Mouse (Mus musculus) kidney, embryonic 14.5 days (tissue): ENCODE results near the gene Ubxn11. TPM values are rescaled to one million over a fixed set of nuclear protein-coding genes. Genes with fewer than 3 reads are reported as not detected.
"Not testable (repeated sequence)": the region's sequence is repeated elsewhere in the genome, so short reads cannot be mapped to it uniquely, and the experiment has no call there.

ENCODE experiments used
- ATAC-seq: fragments of 200-750 bp; cut with Nextera tagmentation; 2 replicates; pipeline ENCODE4 v1.8.0; 2017; ENCODE audit warnings: moderate number of reproducible peaks, mild to moderate bottlenecking, moderate TSS enrichment, moderate library complexity; ENCODE audit not compliant: low FRiP score, low TSS enrichment
- H3K27ac ChIP-seq: fragments of 300-500 bp; sonication (generic); 2 replicates; pipeline ENCODE4 v1.5.1; 2014; ENCODE audit warnings: low read depth, mild to moderate bottlenecking, low read length, moderate library complexity, mixed read lengths
- H3K27me3 ChIP-seq: fragments of 300-500 bp; sonication (generic); 2 replicates; pipeline ENCODE4 v1.6.1; 2014; ENCODE audit warnings: mild to moderate bottlenecking, low read length; ENCODE audit not compliant: control insufficient read depth, insufficient read depth
- H3K36me3 ChIP-seq: fragments of 300-500 bp; sonication (generic); 2 replicates; pipeline ENCODE4 v1.6.1; 2014; ENCODE audit warnings: low read length, mixed read lengths; ENCODE audit not compliant: control insufficient read depth, insufficient read depth
- H3K4me1 ChIP-seq: fragments of 300-500 bp; sonication (generic); 2 replicates; pipeline ENCODE4 v1.6.1; 2014; ENCODE audit warnings: low read length, mixed read lengths; ENCODE audit not compliant: control insufficient read depth, insufficient read depth
- H3K4me2 ChIP-seq: fragments of 300-500 bp; sonication (generic); replicated peaks from 2 replicates; pipeline ENCODE4 v1.6.1; 2014; ENCODE audit warnings: low read depth, mild to moderate bottlenecking, low read length
- H3K4me3 ChIP-seq: fragments of 300-500 bp; sonication (generic); 2 replicates; pipeline ENCODE4 v1.5.1; 2014; ENCODE audit warnings: mild to moderate bottlenecking, low read length
- H3K9ac ChIP-seq: fragments of 300-500 bp; sonication (generic); 2 replicates; pipeline ENCODE4 v1.6.1; 2014; ENCODE audit warnings: low read depth, mild to moderate bottlenecking, low read length, moderate library complexity
- H3K9me3 ChIP-seq: fragments of 300-500 bp; sonication (generic); 2 replicates; pipeline ENCODE4 v1.6.1; 2016; ENCODE audit warnings: low read length; ENCODE audit not compliant: control insufficient read depth
- WGBS: fragments of 180-500 bp; shearing (Covaris S2); extraction: QIAGEN DNeasy Blood & Tissue Kit; methylation state at CpG from one replicate; pipeline ENCODE4 v1.1.7; 2014; 5-methylcytosine and 5-hydroxymethylcytosine counted together
- polyA plus RNA-seq: library from polyadenylated mRNA; unstranded; fragments of >200 nt; fragmentation: Nextera tagmentation; extraction: Ambion mirVana; gene quantifications from 2 replicates; pipeline ENCODE4 v1.2.1, GENCODE M21; 2014

Gene Ubxn11
- polyA plus RNA-seq, 1 experiment from 2014 or later, result 9.3 TPM

GRCm38 (mm10) chr4:134136280-134136926, 34.0 kb downstream of the Ubxn11 start:
- Histone ChIP-seq H3K4me1 (peaks cover 6% of the 10 kb centered on the region; the same call in 1 of the 2 replicates), H3K4me2 (no peak overlapping the region), H3K9ac (no peak overlapping the region), H3K9me3 (no peaks in the 10 kb centered on the region), H3K27me3 (no peaks in the 10 kb centered on the region), H3K4me3 (no peak overlapping the region), H3K27ac (peak overlapping the region; percentile 30; the same call in 1 of the 2 replicates), H3K36me3 (peaks cover 3% of the 10 kb centered on the region; the same call in 1 of the 2 replicates)
- WGBS, result 37% methylated on average over 3 of the region's 3 CpGs
- ATAC-seq, result no peak

DNA sequence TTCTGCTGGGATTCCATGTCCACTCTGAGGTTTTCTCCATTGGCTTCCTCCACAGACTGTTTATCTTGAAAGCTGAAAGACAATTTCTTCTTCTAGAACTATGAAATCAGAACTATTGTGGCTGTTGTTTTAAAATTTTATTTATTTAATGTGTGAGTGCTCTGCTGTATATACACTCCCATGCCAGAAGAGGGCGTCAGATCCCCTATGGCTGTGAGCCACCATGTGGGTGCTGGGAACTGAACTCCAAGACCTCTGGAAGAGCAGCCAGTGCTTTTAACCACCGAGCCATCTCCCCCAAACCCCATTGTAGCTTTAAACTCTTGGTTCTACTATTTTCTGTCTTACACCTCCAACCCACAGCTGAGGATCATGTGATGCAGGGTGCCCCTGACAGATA, 36.5 kb downstream of the Ubxn11 start:
- Histone ChIP-seq H3K4me3 (no peak overlapping the region), H3K36me3 (no peaks in the 10 kb centered on the region), H3K4me2 (no peak overlapping the region), H3K4me1 (peaks cover 6% of the 10 kb centered on the region; the same call in 1 of the 2 replicates), H3K9ac (no peak overlapping the region), H3K9me3 (no peaks in the 10 kb centered on the region), H3K27me3 (no peaks in the 10 kb centered on the region), H3K27ac (no peak overlapping the region)
- WGBS, result 93% methylated on average over 2 of the region's 2 CpGs
- ATAC-seq, result no peak

DNA sequence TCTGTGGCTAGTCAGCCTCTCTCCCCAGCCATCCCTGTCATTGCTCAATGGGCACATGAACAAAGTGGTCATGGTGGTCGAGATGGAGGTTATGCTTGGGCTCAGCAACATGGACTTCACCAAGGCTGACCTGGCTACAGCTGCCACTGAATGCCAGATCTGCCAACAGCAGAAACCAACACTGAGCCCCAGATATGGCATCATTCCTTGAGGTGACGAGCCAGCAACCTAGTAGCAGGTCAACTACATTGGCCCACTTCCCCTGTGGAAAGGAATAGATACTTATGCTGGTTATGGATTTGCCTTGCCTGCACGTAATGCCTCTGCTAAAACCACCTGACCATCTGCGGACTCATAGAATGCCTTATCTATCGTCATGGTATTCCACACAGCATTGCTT, 41.9 kb downstream of the Ubxn11 start:
- not testable (repeated sequence) for H3K9ac ChIP-seq, H3K27ac ChIP-seq, H3K9me3 ChIP-seq, H3K27me3 ChIP-seq, H3K4me3 ChIP-seq, H3K4me2 ChIP-seq, H3K4me1 ChIP-seq, ATAC-seq
- H3K36me3 ChIP-seq, result peaks cover 18% of the 10 kb centered on the region; the same call in 1 of the 2 replicates
- 94% methylated on average over 5 of the region's 5 CpGs for WGBS

DNA sequence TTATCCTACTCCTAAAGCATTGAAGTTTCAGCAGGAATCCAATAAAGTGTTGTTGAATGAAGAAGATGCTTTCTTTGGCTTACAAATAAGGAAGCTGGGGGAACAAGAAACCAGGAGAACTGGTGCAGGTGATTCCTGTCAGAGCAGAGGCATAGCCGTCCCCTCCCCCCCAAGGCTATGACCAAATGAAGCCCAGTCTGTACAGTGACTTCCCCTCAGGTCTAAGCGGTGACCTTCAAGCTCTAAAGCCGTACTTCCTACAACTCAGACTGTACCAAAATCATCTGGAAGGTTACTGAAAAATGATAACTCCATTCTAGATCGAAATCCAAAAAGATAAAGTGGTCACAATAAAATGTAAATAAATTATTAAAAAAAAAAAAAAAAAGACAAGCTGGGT, 47.0 kb downstream of the Ubxn11 start:
- H3K27me3 ChIP-seq, result no peaks in the 10 kb centered on the region
- WGBS, result 95% methylated on average over 4 of the region's 4 CpGs
- H3K36me3 ChIP-seq, result peaks cover 46% of the 10 kb centered on the region
- no peak overlapping the region for H3K4me2 ChIP-seq
- no peak overlapping the region for H3K9ac ChIP-seq
- no peak overlapping the region for H3K27ac ChIP-seq
- no peak overlapping the region for H3K4me3 ChIP-seq
- H3K9me3 ChIP-seq, result no peaks in the 10 kb centered on the region
- no peak for ATAC-seq
- H3K4me1 ChIP-seq, result no peaks in the 10 kb centered on the region

DNA sequence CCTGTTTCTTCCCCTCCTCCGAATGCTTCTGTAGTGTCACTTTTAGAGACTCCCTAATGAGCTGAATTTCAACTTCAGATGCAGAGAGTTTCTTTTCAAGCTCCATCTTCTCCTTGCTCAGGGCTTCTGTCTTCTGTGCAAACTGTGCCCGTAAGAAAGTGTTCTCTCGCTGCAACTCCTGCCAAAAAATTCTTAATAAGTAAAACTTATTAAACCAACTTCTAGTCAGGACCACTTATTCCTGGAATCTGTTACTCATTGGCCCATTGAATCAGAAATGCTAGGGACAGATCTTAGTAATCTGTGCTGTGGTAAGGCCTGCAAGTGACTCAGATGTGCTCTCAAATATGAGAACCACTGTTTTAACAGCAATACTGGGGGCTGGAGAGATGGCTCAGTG, 49.7 kb downstream of the Ubxn11 start:
- no peaks in the 10 kb centered on the region for H3K4me1 ChIP-seq
- H3K9ac ChIP-seq, result no peak overlapping the region
- H3K36me3 ChIP-seq, result peaks cover 50% of the 10 kb centered on the region
- H3K9me3 ChIP-seq, result no peaks in the 10 kb centered on the region
- ATAC-seq, result no peak
- no peaks in the 10 kb centered on the region for H3K27me3 ChIP-seq
- H3K4me3 ChIP-seq, result no peak overlapping the region
- no peak overlapping the region for H3K4me2 ChIP-seq
- no peak overlapping the region for H3K27ac ChIP-seq
- WGBS, result 80% methylated on average over 3 of the region's 3 CpGs

DNA sequence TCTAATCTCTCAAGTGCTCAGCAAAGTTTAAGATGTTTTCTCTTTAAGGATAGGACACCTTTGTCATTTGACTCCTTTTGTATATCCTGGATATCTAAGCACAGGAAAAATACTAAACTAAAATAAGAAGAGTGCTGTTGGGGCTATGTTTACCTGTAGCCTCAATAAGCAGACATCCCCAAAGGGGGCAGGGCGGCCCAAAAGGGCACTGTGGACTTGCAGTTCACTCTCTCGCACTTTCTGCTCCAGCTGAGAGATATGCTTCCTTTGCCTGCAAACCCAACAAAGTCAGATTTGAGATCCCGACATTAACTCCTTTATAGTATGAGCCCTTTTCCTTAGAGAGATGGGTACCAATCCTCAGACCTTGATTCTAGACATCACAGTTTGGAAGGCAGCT, 51.3 kb downstream of the Ubxn11 start:
- Histone ChIP-seq H3K4me2 (no peak overlapping the region), H3K36me3 (peaks cover 36% of the 10 kb centered on the region), H3K9ac (no peak overlapping the region), H3K4me3 (no peak overlapping the region), H3K27ac (no peak overlapping the region), H3K4me1 (no peaks in the 10 kb centered on the region), H3K9me3 (no peaks in the 10 kb centered on the region), H3K27me3 (no peaks in the 10 kb centered on the region)
- no peak for ATAC-seq
- WGBS, result 92% methylated on average over 3 of the region's 3 CpGs

DNA sequence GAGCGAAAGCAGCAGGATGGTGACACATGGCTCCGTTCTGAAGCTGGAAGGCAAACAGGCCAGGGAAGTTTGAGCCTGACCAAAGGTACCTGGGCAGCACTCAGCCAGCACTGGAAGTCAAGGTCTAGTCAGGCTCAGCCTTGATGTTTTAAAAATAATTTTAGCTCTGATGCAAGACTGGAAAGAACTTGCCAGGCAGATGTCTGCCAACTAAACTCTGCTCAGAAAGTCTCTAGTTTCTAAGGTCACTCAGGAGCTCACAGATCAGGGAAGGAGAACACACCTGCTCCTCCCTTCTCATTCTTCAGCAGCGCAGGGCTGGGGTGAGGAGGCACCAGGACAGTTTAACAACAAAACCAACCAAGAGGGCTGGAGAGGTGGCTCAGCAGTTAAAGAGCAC, 52.0 kb downstream of the Ubxn11 start:
- no peak for ATAC-seq
- Histone ChIP-seq H3K36me3 (peaks cover 32% of the 10 kb centered on the region), H3K27ac (no peak overlapping the region), H3K4me3 (no peak overlapping the region), H3K27me3 (no peaks in the 10 kb centered on the region), H3K4me1 (no peaks in the 10 kb centered on the region), H3K9me3 (no peaks in the 10 kb centered on the region), H3K4me2 (no peak overlapping the region), H3K9ac (no peak overlapping the region)
- WGBS, result 92% methylated on average over 3 of the region's 3 CpGs

GRCm38 (mm10) chr4:134155531-134155930, 53.2 kb downstream of the Ubxn11 start:
- ATAC-seq, result no peak
- 94% methylated on average over 6 of the region's 6 CpGs for WGBS
- Histone ChIP-seq H3K4me2 (no peak overlapping the region), H3K27ac (no peak overlapping the region), H3K4me3 (no peak overlapping the region), H3K27me3 (no peaks in the 10 kb centered on the region), H3K9me3 (no peaks in the 10 kb centered on the region), H3K4me1 (no peaks in the 10 kb centered on the region), H3K9ac (no peak overlapping the region), H3K36me3 (peaks cover 32% of the 10 kb centered on the region)

GRCm38 (mm10) chr4:134155961-134156465, 53.6 kb downstream of the Ubxn11 start:
- WGBS, result 88% methylated on average over 10 of the region's 10 CpGs
- Histone ChIP-seq H3K4me2 (no peak overlapping the region), H3K9me3 (no peaks in the 10 kb centered on the region), H3K36me3 (peaks cover 27% of the 10 kb centered on the region), H3K9ac (no peak overlapping the region), H3K4me3 (no peak overlapping the region), H3K4me1 (no peaks in the 10 kb centered on the region), H3K27ac (no peak overlapping the region), H3K27me3 (no peaks in the 10 kb centered on the region)
- no peak for ATAC-seq
